Mouse (Mus musculus) right cerebral cortex, postnatal 14 days (tissue): ENCODE measurements around the gene Rap1gap2.
"Not testable (repeated sequence)": the region's sequence is repeated elsewhere in the genome, so short reads cannot be mapped to it uniquely, and the experiment has no call there.

Source experiments
- DNase-seq: peaks from one replicate; pipeline ENCODE4 v3.0.0; 2022

The Rap1gap2 gene

GRCm38 (mm10) chr11:74621974-74622669, 11.4 kb upstream of the Rap1gap2 start:
- no peak for DNase-seq

- no peak for DNase-seq
These were observed 9.2 kb upstream of the Rap1gap2 start for GRCm38 (mm10) chr11:74619956-74620300.

- DNase-seq, result peak; percentile 73
These were observed 8.7 kb upstream of the Rap1gap2 start, which contains the start of gene Ccdc92b for GRCm38 (mm10) chr11:74619201-74619955. Ccdc92b (plus strand) TSS chr11:74619605.

GRCm38 (mm10) chr11:74615571-74615970, 4.9 kb upstream of the Rap1gap2 start:
- no peak for DNase-seq

GRCm38 (mm10) chr11:74613428-74613827, 2.7 kb upstream of the Rap1gap2 start:
- DNase-seq, result no peak

GRCm38 (mm10) chr11:74611437-74611836, 722 bp upstream of the Rap1gap2 start:
- no peak for DNase-seq

GRCm38 (mm10) chr11:74610068-74610467, 647 bp downstream of the Rap1gap2 start:
- DNase-seq, result no peak

- DNase-seq, result no peak
These were observed 8.4 kb downstream of the Rap1gap2 start for GRCm38 (mm10) chr11:74602286-74602685.

GRCm38 (mm10) chr11:74597990-74598337, 12.8 kb downstream of the Rap1gap2 start:
- no peak for DNase-seq

GRCm38 (mm10) chr11:74597283-74597989, 13.3 kb downstream of the Rap1gap2 start:
- no peak for DNase-seq

GRCm38 (mm10) chr11:74592246-74592645, 18.5 kb downstream of the Rap1gap2 start:
- DNase-seq, result no peak

- DNase-seq, result no peak
These were observed 20.0 kb downstream of the Rap1gap2 start for GRCm38 (mm10) chr11:74590691-74591090.

- DNase-seq, result no peak
These were observed 20.5 kb downstream of the Rap1gap2 start for GRCm38 (mm10) chr11:74590239-74590596.

GRCm38 (mm10) chr11:74589401-74590238, 21.1 kb downstream of the Rap1gap2 start:
- DNase-seq, result peak; percentile 71

- no peak for DNase-seq
These were observed 24.3 kb downstream of the Rap1gap2 start for GRCm38 (mm10) chr11:74586401-74586800.

GRCm38 (mm10) chr11:74584946-74585723, 25.6 kb downstream of the Rap1gap2 start:
- no peak for DNase-seq

- no peak for DNase-seq
These were observed 26.8 kb downstream of the Rap1gap2 start for GRCm38 (mm10) chr11:74583824-74584349.

- DNase-seq, result no peak
These were observed 28.3 kb downstream of the Rap1gap2 start for GRCm38 (mm10) chr11:74582464-74582863.

GRCm38 (mm10) chr11:74581333-74581732, 29.4 kb downstream of the Rap1gap2 start:
- DNase-seq, result not testable (repeated sequence)

- no peak for DNase-seq
These were observed 33.6 kb downstream of the Rap1gap2 start for GRCm38 (mm10) chr11:74577068-74577467.

- DNase-seq, result no peak
These were observed 34.8 kb downstream of the Rap1gap2 start for GRCm38 (mm10) chr11:74575940-74576339.
